Mouse (Mus musculus) liver, adult 2 months (tissue): ENCODE data around the gene Kdm2a. TPM values are rescaled to one million over a fixed set of nuclear protein-coding genes. Genes with fewer than 3 reads are reported as not detected.

ENCODE experiments used
- DNase-seq: peaks from one replicate; pipeline ENCODE4 v3.0.0-alpha.2; 2011; ENCODE audit warnings: low read depth, low spot score; ENCODE audit errors: extremely low read depth
- H3K27ac ChIP-seq: fragments of 200-500 bp; replicated peaks from 2 replicates; pipeline ENCODE4 v1.5.1; 2012; ENCODE audit warnings: low read depth, mild to moderate bottlenecking, control low read depth, inconsistent platforms, low read length; ENCODE audit not compliant: insufficient read depth
- H3K27me3 ChIP-seq: fragments of 200-500 bp; 2 replicates; pipeline ENCODE4 v1.6.1; 2012; ENCODE audit warnings: mild to moderate bottlenecking, moderate library complexity, low read length, inconsistent platforms; ENCODE audit not compliant: control insufficient read depth, insufficient read depth
- H3K36me3 ChIP-seq: fragments of 200-500 bp; 2 replicates; pipeline ENCODE4 v1.6.1; 2012; ENCODE audit warnings: low read length, inconsistent platforms; ENCODE audit not compliant: control insufficient read depth, insufficient read depth
- H3K4me1 ChIP-seq: fragments of 200-500 bp; 2 replicates; pipeline ENCODE4 v1.6.1; 2011; ENCODE audit warnings: low read length; ENCODE audit not compliant: control insufficient read depth, insufficient read depth
- H3K4me3 ChIP-seq: fragments of 200-500 bp; 2 replicates; pipeline ENCODE4 v1.5.1; 2011; ENCODE audit warnings: low read depth, mild to moderate bottlenecking, control low read depth, low read length, moderate library complexity; ENCODE audit not compliant: insufficient read depth
- H3K79me2 ChIP-seq: fragments of 200-500 bp; 2 replicates; pipeline ENCODE4 v1.6.1; 2012; ENCODE audit warnings: inconsistent platforms, mild to moderate bottlenecking, low read length, moderate library complexity; ENCODE audit not compliant: control insufficient read depth, insufficient read depth
- H3K9ac ChIP-seq: fragments of 200-500 bp; 2 replicates; pipeline ENCODE4 v1.6.1; 2012; ENCODE audit warnings: low read depth, mild to moderate bottlenecking, control low read depth, inconsistent platforms, low read length
- CTCF ChIP-seq: fragments of 200-500 bp; IDR thresholded peaks from 2 replicates; pipeline ENCODE4 v1.5.1; 2011; ENCODE audit warnings: low read depth, low read length, control low read depth
- POLR2A ChIP-seq: fragments of 200-500 bp; IDR thresholded peaks from 2 replicates; pipeline ENCODE4 v1.6.1; 2011; ENCODE audit warnings: low read length, control low read depth; ENCODE audit not compliant: insufficient read depth; ENCODE audit errors: extremely low read depth
- WGBS: fragments of 180-500 bp; shearing (Covaris S2); methylation state at CpG from one replicate; pipeline ENCODE4 v1.1.7; 2018; 5-methylcytosine and 5-hydroxymethylcytosine counted together
- polyA plus RNA-seq: library from polyadenylated mRNA; depleted of rRNA; stranded (reverse); fragments of >200 nt; gene quantifications from 2 replicates; pipeline ENCODE4 v1.2.3, GENCODE M21; 2012
- total RNA-seq: library from RNA; depleted of rRNA; stranded (reverse); fragments of >200 nt; gene quantifications from 2 replicates; pipeline ENCODE4 v1.2.3, GENCODE M21; 2014

Kdm2a gene
- total and polyA plus RNA-seq, 2 experiments, result 29.6 to 52.6 TPM

GRCm38 (mm10) chr19:4370254-4370653 is 27.8 kb downstream of the Kdm2a start:
- H3K9ac ChIP-seq, result no peak overlapping the region
- H3K79me2 ChIP-seq, result peaks cover 8% of the 10 kb centered on the region; the same call in 1 of the 2 replicates
- peaks cover 4% of the 10 kb centered on the region for H3K36me3 ChIP-seq
- TF ChIP-seq POLR2A, result no peak
- no peak for TF ChIP-seq CTCF
- WGBS, result 15% methylated on average over 1 of the region's 1 CpGs
- no peak overlapping the region for H3K4me3 ChIP-seq
- no peak overlapping the region for H3K27ac ChIP-seq
- peaks cover 4% of the 10 kb centered on the region; the same call in 1 of the 2 replicates for H3K4me1 ChIP-seq
- DNase-seq, result no peak
- H3K27me3 ChIP-seq, result no peaks in the 10 kb centered on the region

- TF ChIP-seq POLR2A, result no peak
- no peak for TF ChIP-seq CTCF
- 80% methylated on average over 2 of the region's 2 CpGs for WGBS
- Histone ChIP-seq H3K9ac (no peak overlapping the region), H3K4me3 (no peak overlapping the region), H3K4me1 (no peaks in the 10 kb centered on the region), H3K36me3 (peaks cover 55% of the 10 kb centered on the region), H3K79me2 (peaks cover 3% of the 10 kb centered on the region; the same call in 1 of the 2 replicates), H3K27me3 (no peaks in the 10 kb centered on the region), H3K27ac (no peak overlapping the region)
- no peak for DNase-seq
These were observed 48.6 kb downstream of the Kdm2a start for GRCm38 (mm10) chr19:4349455-4349854.

GRCm38 (mm10) chr19:4346479-4346878 is 51.6 kb downstream of the Kdm2a start:
- Histone ChIP-seq H3K9ac (no peak overlapping the region), H3K27me3 (no peaks in the 10 kb centered on the region), H3K27ac (no peak overlapping the region), H3K4me1 (no peaks in the 10 kb centered on the region), H3K4me3 (no peak overlapping the region), H3K36me3 (peaks cover 59% of the 10 kb centered on the region), H3K79me2 (peaks cover 3% of the 10 kb centered on the region; the same call in 1 of the 2 replicates)
- no peak for TF ChIP-seq CTCF
- TF ChIP-seq POLR2A, result no peak
- DNase-seq, result no peak
- WGBS, result 89% methylated on average over 1 of the region's 1 CpGs

- Histone ChIP-seq H3K27me3 (no peaks in the 10 kb centered on the region), H3K4me1 (peaks cover 6% of the 10 kb centered on the region; the same call in 1 of the 2 replicates), H3K27ac (no peak overlapping the region), H3K79me2 (no peaks in the 10 kb centered on the region), H3K9ac (no peak overlapping the region), H3K36me3 (peaks cover 33% of the 10 kb centered on the region), H3K4me3 (no peak overlapping the region)
- 22% methylated on average over 2 of the region's 2 CpGs for WGBS
- TF ChIP-seq CTCF, result peak; percentile 62
- TF ChIP-seq POLR2A, result no peak
- peak; percentile 67 for DNase-seq
These were observed 59.9 kb downstream of the Kdm2a start for GRCm38 (mm10) chr19:4338162-4338561.

GRCm38 (mm10) chr19:4333791-4334190 is 64.3 kb downstream of the Kdm2a start:
- Histone ChIP-seq H3K36me3 (peaks cover 17% of the 10 kb centered on the region), H3K4me1 (peaks cover 20% of the 10 kb centered on the region), H3K9ac (peak overlapping the region; percentile 67), H3K27me3 (no peaks in the 10 kb centered on the region), H3K79me2 (no peaks in the 10 kb centered on the region; the same call in 1 of the 2 replicates), H3K27ac (peak overlapping the region; percentile 79), H3K4me3 (peak overlapping the region; percentile 39)
- TF ChIP-seq CTCF (peak; percentile 8; the same call in 1 of the 2 replicates), POLR2A (peak; percentile 76; the same call in 1 of the 2 replicates)
- under 1% methylated on average over 16 of the region's 16 CpGs for WGBS
- peak; percentile 91 for DNase-seq

- DNase-seq, result peak; percentile 59
- WGBS, result under 1% methylated on average over 13 of the region's 13 CpGs
These were observed 64.8 kb downstream of the Kdm2a start for GRCm38 (mm10) chr19:4333100-4333775.

More at GRCm38 (mm10) chr19:4333100-4333775, 64.8 kb downstream of the Kdm2a start:
- Histone ChIP-seq H3K27me3 (no peaks in the 10 kb centered on the region), H3K9ac (peak overlapping the region; percentile 67), H3K4me3 (peak overlapping the region; percentile 39), H3K27ac (peak overlapping the region; percentile 79), H3K36me3 (peaks cover 19% of the 10 kb centered on the region), H3K4me1 (peaks cover 20% of the 10 kb centered on the region), H3K79me2 (no peaks in the 10 kb centered on the region; the same call in 1 of the 2 replicates)
- TF ChIP-seq CTCF (no peak), POLR2A (no peak)
